ENCODE assay signal across 18 mouse cellular contexts in genomic region chr12:116436125-116436524, GRCm38 (mm10). TPM values are rescaled to one million over a fixed set of nuclear protein-coding genes. Genes with fewer than 3 reads are reported as not detected.
"Had no signal": no experiment of that assay in that cellular context is flagged by ENCODE, and none has a peak within 500 bp of the region (broad histone marks: within the 10 kb centered on the region; RNA-seq: fewer than 3 reads in every experiment).

No protein-coding gene starts in this region.

- ATAC-seq: intestine, embryonic 16.5 days; midbrain, embryonic 16.5 days had no signal

- H3K4me1 ChIP-seq: kidney, embryonic 15.5 days; limb, embryonic 12.5 days; midbrain, embryonic 12.5 days; neural tube, embryonic 13.5 days had no signal

- DNase-seq: kidney, adult 2 months; kidney, postnatal 36 days; layer of hippocampus, adult 9-11 months; layer of hippocampus, postnatal 36 days; liver; lung, adult 2 months; lung, postnatal 14 days; spleen, adult 18-20 months; thymus, adult 18-20 months; thymus, postnatal 14 days had no signal

- H3K4me3 ChIP-seq: kidney, embryonic 15.5 days; limb, embryonic 12.5 days; midbrain, embryonic 12.5 days; neural tube, embryonic 13.5 days had no signal

- H3K27me3 ChIP-seq: kidney, embryonic 15.5 days; limb, embryonic 12.5 days; midbrain, embryonic 12.5 days; neural tube, embryonic 13.5 days had no signal

- H3K4me2 ChIP-seq: kidney, embryonic 15.5 days; limb, embryonic 12.5 days; midbrain, embryonic 12.5 days; neural tube, embryonic 13.5 days had no signal

- H3K27ac ChIP-seq: kidney, embryonic 15.5 days; limb, embryonic 12.5 days; liver, embryonic 14.5 days; midbrain, embryonic 12.5 days; neural tube, embryonic 13.5 days had no signal

- H3K9ac ChIP-seq: kidney, embryonic 15.5 days; limb, embryonic 12.5 days; liver, embryonic 14.5 days; midbrain, embryonic 12.5 days; neural tube, embryonic 13.5 days had no signal

- H3K9me3 ChIP-seq: kidney, embryonic 15.5 days; limb, embryonic 12.5 days; midbrain, embryonic 12.5 days; neural tube, embryonic 13.5 days had no signal

RNA-seq across cellular contexts. Expression of gene Ptprn2, which starts 49.4 kb away (rescaled TPM):
- total RNA-seq: megakaryocyte-erythroid progenitor cell, adult 5-6 weeks had no signal
